Mouse (Mus musculus) R1 (cell line): ENCODE measurements around the gene Evi5.
A peak's percentile ranks its signal among the peaks of the same experiment; 100 is the strongest.

Experiments used
- DNase-seq: peaks from one replicate; pipeline ENCODE4 v3.0.0-alpha.2; 2018; ENCODE audit warnings: low read depth, low spot score

Gene Evi5

DNA sequence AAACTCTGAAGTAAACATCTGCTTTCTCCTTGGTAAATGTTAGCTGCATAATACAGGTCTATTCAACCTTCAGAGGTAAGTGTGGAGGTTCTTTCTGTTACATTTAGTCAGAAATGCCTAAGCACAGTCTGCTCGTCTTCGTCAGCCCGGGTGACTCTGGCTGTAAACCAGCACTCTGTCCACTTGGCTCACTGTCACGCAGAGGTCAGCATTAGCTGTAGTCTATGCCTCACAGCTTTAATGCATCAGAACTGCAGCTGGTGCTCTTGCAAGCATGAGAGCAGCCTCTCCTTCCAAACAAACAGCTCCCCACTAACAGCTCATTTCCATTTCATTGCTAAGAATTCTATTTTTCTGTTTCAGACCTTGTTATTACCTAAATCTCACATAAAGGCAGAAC lies 67.4 kb downstream of the Evi5 start:
- DNase-seq = no peak

DNA sequence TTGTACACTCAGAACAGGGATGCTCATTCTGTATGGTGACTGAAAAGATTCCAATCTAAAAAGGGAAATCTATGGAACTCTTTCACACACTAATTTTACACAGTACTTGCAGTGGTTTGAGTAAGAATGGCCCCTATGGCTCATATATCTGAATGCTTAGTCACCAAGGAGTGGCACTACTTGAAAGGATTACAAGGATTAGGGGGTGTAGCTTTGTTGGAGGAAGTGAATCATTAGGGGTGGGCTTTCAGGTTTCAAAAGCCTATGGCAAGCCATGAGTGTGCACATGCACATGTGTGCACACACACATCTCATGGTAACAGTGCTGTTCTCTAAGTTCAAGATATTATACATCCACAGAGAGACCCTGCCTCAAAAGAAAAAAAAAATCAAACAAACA lies 72.3 kb downstream of the Evi5 start:
- peak; percentile 45 for DNase-seq

DNA sequence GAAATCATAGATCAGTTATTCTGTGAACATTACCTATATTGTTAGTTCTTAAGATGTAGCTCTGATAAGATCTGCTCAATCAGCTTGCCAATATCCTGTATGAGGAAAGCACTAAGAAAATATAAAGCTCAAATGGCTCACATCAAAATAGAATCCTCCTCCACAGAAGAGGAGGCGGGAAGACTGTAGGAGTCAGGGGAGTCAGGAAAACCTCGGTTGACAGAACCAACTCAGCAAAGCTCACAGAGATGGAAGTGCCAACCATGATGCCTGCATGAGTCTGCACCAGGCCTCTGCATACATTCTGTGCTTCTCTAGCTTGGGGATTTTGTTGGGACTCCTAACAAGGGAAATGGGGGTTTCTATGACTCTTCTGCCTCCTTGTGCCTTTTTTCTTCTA lies 73.7 kb downstream of the Evi5 start:
- no peak for DNase-seq

DNA sequence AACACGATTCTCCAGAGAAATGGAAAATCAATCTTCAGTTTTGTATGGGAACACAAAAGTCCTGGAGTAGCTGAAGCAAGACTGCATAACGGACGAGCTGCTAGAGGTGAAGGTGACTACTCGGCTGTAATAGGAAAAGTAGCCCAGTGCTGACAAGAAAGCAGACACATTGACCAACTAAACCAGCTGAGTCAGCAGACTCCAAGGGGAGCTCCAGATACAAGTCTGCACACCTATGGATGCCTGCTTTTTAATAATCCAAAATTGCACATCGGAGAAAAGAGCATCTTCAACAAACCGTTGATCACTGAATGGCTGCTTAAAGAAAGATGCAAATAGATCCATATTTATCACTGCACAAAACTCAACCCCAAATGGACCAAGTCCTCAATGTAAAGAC lies 76.6 kb downstream of the Evi5 start:
- DNase-seq = no peak

DNA sequence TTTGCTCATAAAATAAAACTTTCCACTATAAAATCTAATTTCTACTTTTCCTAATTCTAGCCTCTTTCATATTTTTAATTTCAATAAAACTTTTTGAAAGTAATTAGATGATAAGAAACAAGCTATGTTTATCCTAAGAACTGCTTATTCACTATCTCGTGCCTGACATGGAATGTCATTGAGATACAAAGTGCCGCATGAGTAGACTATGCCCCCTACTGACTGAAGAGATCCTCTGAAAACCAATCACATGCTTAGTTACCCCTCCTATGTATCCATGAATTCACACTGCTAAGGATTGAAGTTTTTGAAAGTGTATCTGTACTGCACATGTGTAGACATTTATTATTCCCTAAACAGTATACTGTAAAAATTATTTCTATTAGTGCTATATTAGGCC lies 81.0 kb downstream of the Evi5 start:
- peak; percentile 16 for DNase-seq

DNA sequence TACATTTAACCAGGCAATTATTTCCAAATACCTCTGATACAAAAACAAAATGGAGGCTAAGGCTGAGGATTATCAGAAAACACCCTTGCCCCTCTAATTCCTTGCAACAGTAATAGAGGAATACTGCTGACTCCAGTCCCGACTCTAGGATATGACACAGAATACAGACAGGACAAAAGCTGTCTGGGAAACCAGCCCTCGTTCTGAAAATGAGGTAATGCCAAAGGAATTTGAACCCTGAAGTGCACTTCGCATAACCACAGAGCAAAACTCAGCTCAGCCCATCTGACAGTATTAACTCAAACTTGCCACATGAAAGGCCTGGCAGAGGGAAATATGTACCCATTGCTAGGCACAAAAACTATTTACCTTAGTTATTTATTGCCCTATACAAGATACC lies 81.6 kb downstream of the Evi5 start:
- no peak for DNase-seq

DNA sequence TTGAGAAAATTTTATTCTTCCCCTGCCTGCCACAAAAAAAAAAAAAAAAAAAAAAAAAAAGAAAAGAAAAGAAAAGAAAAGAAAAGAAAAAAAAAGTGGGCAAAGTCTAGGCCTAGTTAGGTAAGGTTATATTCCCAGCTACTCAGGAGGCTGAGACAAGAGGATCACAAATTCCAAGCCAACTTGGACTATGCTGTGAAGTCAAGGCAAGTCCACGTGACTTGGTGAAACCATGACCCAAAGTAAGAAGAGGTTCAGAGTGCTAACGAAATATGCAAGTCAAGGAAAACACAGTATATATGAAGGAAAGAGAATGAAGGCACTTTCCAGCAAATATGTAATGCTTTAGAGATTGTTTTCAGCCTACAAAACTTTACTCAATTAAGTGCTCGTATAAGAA lies 82.4 kb downstream of the Evi5 start:
- no peak for DNase-seq

DNA sequence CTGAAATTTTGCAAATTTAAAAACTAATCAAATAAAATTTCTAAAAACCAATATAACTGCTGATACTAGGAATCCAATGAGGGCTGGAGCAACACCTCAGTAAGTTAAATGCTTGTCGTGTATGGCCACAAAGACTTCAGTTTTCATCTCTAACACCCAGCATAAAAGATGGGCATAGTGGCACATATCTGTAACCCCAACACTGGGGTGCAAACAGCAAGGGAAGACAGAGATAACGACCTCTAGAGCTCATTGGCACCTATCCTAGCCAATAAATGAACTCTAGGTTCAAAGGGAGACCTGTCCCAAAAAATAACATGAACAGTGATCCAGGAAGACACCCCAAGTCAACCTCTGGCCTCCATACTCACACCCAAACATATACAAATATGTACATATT lies 82.9 kb downstream of the Evi5 start:
- no peak for DNase-seq

DNA sequence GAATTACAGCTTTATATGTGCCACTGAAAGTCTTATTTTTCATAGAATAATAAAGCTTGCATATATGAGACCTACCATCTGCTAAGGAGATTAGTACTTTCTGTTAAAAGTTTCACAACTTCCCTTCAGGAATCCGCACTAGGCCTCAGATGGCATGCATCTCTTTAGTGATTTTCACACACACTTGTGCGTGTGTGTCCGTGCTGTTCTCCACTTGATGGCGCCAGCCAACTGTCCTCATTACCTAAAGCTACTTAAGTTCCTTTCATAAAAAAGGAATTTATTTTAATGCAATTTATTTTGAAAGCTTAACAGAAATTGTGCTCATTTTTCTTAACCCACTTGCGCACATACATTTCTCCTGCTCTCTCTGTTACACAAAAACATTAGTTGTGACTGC lies 85.4 kb downstream of the Evi5 start:
- peak; percentile 16 for DNase-seq

DNA sequence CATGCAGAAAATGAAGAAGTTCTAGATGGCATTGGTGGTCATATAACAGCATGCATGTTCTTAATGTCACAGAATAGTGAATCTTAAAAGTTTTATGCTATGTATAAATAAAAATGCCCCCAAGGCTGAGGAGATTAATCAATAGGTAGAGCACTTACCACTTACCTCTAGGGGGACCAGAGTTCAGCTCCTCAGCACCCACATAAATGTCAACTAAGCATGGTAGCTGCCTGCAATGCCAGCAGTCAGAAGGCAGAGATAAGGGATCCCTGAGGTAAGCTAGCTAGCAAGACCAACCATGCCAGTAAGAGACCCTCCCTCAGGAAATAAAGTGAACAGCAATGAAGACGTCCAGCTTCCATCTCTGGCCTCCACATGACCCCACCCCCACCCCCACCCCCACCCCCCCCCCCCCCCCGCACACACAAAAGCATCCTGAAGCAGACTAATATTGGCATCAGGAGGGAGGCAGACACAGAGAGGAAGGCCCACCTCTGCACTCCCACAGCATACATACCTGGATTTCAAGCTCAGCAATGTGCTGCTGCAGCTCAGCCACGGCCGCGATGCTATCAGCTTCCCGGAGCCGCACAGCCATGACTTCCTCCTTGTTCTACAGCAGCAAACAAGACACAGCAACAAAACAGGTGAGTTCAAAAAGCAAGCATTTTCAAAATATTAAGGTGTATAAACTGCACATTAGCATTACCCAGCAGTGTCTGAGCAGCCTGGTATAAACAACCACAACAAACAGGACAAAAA lies 87.0 kb downstream of the Evi5 start:
- DNase-seq = no peak

DNA sequence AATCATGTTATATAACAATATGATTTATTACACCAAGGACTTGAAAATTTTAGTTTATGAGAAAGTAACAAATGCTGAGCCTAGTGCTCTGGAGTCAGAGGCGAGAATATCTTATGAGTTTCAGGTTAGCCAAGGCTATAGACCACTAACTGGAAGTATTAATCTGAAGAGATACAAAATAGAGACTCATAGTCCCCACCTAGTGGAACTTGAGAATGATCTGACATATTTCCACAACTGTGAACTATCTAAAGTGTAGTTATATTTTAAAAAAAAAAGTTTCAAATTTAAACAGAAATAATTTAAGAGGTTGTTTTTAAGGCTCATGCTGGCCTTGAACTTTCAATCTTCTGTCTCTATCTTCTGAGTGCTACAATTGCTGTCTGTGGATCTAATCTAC lies 92.5 kb downstream of the Evi5 start:
- no peak for DNase-seq

DNA sequence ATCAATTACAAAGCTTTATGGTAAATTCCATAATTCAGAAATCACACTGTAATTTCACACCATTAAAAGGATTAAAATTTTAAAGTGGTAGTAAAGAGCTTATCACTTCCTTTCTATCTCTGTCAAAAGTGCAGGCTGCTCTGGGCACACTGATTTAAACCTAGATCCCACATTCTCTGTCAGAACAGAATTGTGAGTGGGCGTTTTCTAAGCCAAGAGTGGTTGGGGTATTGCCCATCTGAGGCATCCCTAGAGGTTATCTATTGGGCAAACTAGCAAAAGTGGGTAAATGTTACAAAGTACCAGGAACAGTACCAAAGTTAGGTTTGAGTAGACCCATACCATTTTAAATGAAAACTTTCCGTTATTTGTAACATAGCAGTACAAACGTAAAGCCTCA lies 96.1 kb downstream of the Evi5 start:
- DNase-seq = no peak

DNA sequence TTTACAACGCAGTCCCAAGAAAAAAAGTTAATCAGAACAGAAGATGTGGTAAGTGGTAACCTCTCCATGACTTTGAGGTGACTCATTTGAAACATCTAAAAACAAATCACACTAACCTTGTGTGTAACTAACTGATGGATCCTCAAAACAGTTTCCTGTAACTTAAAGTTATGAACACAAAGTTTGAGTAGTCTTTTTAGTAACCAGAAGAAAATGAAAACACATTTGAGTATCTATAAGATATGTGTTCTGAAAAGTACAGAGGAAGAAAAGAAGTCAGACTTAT lies 97.4 kb downstream of the Evi5 start:
- DNase-seq = no peak

DNA sequence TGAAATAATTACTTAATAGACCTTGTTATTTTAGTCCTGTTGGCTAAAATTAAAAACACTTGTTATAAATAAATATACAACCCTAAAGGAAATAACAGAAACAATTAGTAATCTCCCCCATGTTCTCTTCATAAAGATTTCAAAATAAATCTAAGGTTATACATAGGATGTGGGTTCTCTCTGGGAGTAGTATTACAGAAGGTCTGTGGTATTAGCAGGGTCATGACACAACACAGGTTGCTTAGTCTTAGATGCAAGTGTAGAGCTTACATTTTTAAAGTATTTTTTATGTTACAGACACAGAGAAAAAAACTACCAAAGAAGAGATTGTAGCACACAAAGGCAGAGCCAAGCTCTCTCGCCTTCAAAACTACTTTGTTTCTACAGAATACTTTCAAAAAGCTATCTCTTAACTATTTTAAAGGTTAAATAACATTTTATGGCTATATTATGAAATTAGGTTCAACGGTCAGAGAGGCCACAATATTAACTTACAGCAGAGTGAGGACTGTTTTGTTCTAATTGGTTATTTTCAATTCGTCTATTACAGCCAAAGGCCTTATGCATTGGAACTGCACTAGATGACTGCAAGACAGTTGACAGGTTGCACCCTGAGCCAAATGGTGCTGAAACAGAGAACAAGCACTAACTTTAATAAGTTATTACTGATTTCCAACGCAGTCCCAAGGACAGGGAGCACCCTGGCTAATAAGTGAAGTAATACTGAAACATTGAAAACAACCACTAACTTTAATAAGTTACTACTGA lies 97.9 kb downstream of the Evi5 start:
- DNase-seq = no peak

DNA sequence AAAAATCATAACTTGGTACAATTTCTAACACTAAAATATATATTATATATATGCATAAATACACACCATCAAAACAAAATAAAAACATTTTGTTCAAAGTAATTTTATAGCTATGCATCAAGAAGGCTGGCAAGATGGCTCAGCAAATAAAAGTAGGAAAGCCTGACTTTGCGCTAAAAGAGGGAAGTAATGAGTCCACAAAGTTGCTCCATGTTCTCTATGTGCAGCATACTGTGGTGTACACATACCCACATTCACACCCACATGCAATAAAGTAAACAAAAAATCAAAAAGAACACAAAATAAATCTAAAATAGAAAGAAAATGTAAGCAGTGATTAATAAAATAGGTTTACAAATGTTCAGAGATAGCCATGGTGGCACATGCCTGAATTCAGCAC lies 99.0 kb downstream of the Evi5 start:
- no peak for DNase-seq

DNA sequence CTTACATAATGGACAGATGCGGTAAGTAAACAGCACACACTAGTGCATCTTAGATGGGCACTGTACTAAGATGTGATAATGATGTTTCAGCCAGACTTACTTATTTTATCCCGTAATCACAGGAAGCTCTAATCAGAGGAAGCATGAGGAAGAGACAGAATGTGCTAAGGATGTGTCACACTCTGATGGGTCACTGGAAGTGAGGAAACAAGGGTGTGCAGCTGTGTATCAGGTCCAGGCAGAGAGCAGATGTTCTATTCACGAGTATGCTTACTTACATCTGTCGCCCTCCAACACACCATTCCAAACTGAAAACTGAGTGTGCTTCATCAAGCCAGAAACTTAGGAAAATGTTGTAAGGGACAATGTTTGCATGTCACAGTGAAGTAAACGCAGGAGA lies 102.9 kb downstream of the Evi5 start:
- DNase-seq = no peak

DNA sequence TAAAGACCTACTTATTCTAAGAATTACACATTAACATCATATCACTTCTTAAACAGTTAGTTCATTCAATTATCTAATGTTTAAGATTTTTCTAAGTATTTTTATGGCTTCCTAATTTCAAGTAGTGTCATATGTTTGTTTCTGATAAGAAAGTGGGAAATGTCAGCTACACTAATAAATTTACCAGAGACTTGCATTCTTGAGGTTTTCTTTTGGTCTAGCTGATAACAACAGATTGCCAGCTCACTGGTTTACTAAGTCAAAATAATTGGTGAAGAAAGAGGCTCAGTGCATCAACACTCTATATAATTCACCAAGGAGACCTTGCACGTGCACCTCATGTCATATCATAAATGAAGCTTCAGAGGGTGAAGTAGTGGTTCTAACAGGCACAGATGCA lies 106.7 kb downstream of the Evi5 start:
- DNase-seq = no peak

DNA sequence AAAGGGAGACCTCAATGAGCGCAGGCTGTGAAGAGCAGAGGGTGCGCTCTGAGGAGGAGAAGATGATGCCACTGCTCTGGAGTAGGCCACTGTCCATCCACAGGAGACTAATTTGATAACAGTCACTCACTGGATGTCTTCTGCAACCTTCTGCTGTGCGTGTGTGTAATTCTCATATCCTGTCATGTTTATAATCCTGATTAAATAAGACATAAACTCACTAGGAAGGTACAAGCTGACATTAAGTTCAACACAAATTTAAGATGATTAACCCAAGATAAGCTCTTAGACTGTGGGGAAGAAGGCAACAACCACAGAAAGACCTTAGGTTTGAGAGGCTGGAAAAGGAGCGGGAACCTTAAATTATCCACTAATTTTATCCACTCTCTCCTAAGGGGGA lies 109.0 kb downstream of the Evi5 start:
- DNase-seq = no peak

DNA sequence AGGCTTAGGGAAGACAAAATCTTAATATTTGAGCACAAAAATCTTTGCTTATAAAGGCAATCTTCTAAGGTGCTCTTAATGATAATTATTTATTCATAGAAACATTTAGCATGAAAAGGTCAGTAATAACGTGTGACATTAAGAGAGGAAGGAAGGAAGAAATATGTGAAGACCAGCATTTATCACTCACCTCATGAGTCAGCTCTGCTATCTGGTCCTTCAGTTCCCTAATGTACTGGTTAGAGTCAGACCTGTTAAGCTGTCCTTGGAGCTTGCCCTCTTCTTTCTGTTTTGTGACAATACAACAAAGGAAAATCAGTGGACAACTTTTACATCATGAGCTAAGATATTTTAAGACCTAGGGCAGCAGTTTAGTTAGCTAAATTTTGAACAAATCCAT lies 110.4 kb downstream of the Evi5 start:
- no peak for DNase-seq

DNA sequence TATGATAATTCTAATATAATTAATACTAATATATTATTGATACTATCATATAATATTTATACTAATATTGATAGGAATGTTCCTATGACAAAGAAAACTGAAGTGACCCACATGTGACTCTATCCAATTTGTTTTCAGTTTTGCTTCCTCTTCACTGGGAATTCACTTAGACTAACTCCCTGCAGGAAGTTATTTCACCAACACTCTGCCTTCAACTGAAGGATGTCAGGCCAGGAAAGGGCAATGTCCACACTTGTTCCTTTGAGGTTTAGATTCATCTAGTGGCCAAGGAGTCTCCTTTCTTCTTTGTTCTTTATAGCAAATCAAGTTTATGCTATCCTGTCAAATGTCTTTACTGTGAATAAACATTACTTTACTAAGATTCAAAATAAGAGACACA lies 111.2 kb downstream of the Evi5 start:
- DNase-seq = no peak

DNA sequence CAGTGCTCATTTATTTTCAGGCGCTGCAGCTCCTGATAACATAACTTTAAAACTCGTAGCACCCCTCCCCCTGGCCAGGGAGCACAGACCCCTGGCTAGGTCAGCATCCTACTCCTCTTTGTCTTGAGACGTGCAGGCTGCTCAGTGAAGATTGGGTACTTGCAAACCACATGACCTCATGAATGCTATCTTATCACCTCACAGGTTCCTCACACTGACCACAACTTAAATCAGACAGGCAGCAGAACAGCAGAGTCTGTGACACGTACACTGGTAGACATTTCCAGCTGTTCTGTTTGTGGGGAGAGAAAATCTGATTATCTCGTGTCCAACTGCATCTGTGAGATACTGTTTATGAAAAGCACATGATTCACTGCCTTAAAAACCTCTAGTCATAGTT lies 115.8 kb downstream of the Evi5 start:
- DNase-seq = no peak

DNA sequence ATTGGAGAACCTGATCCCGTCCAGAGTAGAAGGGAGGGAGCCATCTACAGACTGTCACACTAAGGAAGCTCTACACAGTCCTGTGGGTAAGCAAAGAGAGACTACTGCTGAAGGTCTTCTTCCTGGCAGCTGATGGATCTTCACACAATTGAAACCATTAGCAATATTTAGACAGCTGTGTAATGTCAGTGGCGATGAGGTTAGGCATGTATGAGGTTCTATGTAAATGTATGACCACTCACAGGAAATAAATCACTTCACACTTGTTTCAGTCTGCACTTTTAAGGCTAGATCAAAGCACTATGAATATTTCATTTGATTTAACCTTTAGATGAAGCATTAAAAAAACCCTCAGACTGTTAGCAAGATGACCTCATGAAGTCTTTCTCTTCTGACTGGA lies 118.8 kb downstream of the Evi5 start:
- no peak for DNase-seq

DNA sequence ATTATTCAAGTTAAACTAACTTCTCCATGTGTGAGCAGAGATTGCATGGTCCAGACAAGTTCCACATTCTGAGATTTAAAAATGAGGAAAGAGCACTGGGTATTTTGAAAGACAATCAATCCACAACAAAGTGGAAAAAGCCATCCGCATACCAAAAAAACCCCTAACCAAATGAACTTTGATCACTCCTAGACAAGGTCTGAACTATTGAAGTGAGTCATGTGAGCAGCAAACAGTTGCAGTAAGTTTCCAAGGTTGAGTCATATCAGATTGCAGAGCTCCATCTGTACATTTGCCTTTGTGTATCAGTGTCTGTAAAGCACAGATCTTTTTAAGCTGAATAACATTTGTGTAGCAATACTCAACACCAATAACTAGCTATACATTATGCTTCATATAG lies 120.2 kb downstream of the Evi5 start:
- DNase-seq = no peak

DNA sequence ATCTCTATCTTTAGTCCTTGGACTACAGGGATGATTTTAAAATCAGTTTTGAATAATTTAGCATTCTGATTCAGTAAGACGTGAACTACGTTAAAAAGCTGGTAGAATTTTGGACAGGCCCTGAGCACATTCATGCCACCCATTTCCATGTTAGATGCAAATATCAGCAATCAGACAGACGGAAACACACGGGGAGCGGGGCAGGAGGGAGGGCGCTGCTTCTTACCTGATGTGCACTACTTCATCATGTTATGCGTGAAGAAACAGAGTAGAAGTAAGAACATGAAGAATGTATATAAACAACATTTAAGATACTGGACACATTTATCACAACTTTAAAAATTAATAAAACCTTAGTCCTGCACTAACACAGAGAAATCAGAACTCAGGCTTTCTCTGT lies 121.3 kb downstream of the Evi5 start:
- DNase-seq = no peak
